Mouse (Mus musculus) forebrain, embryonic 11.5 days (tissue): ENCODE measurements at regions not wholly inside any gene's neighbourhood (a gene's known extent, or its start where the extent isn't known, plus 50 kb on each side); places are given as distances from the start of the nearest gene placed in this dataset.
A peak's percentile ranks its signal among the peaks of the same experiment; 100 is the strongest.

Experiments
- ATAC-seq: fragments of 200-750 bp; cut with Nextera tagmentation; replicated peaks from 2 replicates; pipeline ENCODE4 v1.8.0; 2017; ENCODE audit warnings: moderate TSS enrichment; ENCODE audit not compliant: low FRiP score
- DNase-seq: peaks from one replicate; pipeline ENCODE4 v3.0.0-alpha.2; 2017; ENCODE audit warnings: low spot score
- H3K27ac ChIP-seq: fragments of 300-500 bp; sonication (generic); 2 replicates; pipeline ENCODE4 v1.5.1; 2014; ENCODE audit warnings: low read depth, low read length
- H3K27me3 ChIP-seq: fragments of 300-500 bp; sonication (generic); 2 replicates; pipeline ENCODE4 v1.6.1; 2014; ENCODE audit warnings: mild to moderate bottlenecking, low read length, mixed read lengths; ENCODE audit not compliant: control insufficient read depth, insufficient read depth
- H3K36me3 ChIP-seq: fragments of 300-500 bp; sonication (generic); 2 replicates; pipeline ENCODE4 v1.6.1; 2014; ENCODE audit warnings: mild to moderate bottlenecking, low read length, moderate library complexity, mixed read lengths; ENCODE audit not compliant: control insufficient read depth, insufficient read depth
- H3K4me1 ChIP-seq: fragments of 300-500 bp; sonication (generic); replicated peaks from 2 replicates; pipeline ENCODE4 v1.6.1; 2014; ENCODE audit warnings: low read length, mixed read lengths; ENCODE audit not compliant: control insufficient read depth, insufficient read depth
- H3K4me2 ChIP-seq: fragments of 300-500 bp; sonication (generic); 2 replicates; pipeline ENCODE4 v1.6.1; 2014; ENCODE audit warnings: low read depth, mild to moderate bottlenecking, low read length, moderate library complexity, mixed read lengths; ENCODE audit not compliant: severe bottlenecking
- H3K4me3 ChIP-seq: fragments of 300-500 bp; sonication (generic); 2 replicates; pipeline ENCODE4 v1.5.1; 2014; ENCODE audit warnings: low read depth, low read length
- H3K9ac ChIP-seq: fragments of 300-500 bp; sonication (generic); 2 replicates; pipeline ENCODE4 v1.6.1; 2014; ENCODE audit warnings: low read length
- H3K9me3 ChIP-seq: fragments of 300-500 bp; sonication (generic); 2 replicates; pipeline ENCODE4 v1.6.1; 2016; ENCODE audit warnings: low read length, mixed read lengths; ENCODE audit not compliant: control insufficient read depth
- WGBS: fragments of 180-500 bp; shearing (Covaris S2); extraction: QIAGEN DNeasy Blood & Tissue Kit; methylation state at CpG from one replicate; pipeline ENCODE4 v1.1.7; 2014; 5-methylcytosine and 5-hydroxymethylcytosine counted together

- ATAC-seq (no peak), DNase-seq (no peak)
- H3K27ac ChIP-seq: no peak overlapping the region
- no peaks in the 10 kb centered on the region for H3K4me1 ChIP-seq
- H3K36me3 ChIP-seq: no peaks in the 10 kb centered on the region
- no peak overlapping the region for H3K9ac ChIP-seq
- no peaks in the 10 kb centered on the region for H3K27me3 ChIP-seq
- H3K4me2 ChIP-seq: no peak overlapping the region
- 83% methylated on average over 8 of the region's 8 CpGs for WGBS
- no peak overlapping the region for H3K4me3 ChIP-seq
- no peaks in the 10 kb centered on the region for H3K9me3 ChIP-seq
These were observed 170.8 kb downstream of the Gm10260 start for GRCm38 (mm10) chr13:97589626-97590025.

GRCm38 (mm10) chr13:97588085-97588484 lies 172.3 kb downstream of the Gm10260 start:
- no peaks in the 10 kb centered on the region for H3K27me3 ChIP-seq
- H3K9me3 ChIP-seq: no peaks in the 10 kb centered on the region
- no peaks in the 10 kb centered on the region for H3K4me1 ChIP-seq
- no peak for DNase-seq
- no peak overlapping the region for H3K4me3 ChIP-seq
- 0 out of 2 replicates have a peak, but pooled peaks have one; percentile 15 for ATAC-seq
- H3K36me3 ChIP-seq: no peaks in the 10 kb centered on the region
- no peak overlapping the region for H3K27ac ChIP-seq
- H3K4me2 ChIP-seq: no peak overlapping the region
- 26% methylated on average over 1 of the region's 1 CpGs for WGBS
- H3K9ac ChIP-seq: no peak overlapping the region

- ATAC-seq (no peak), DNase-seq (no peak)
- WGBS: 82% methylated on average over 1 of the region's 1 CpGs
- H3K36me3 ChIP-seq: no peaks in the 10 kb centered on the region
- H3K27me3 ChIP-seq: no peaks in the 10 kb centered on the region
- H3K4me1 ChIP-seq: no peaks in the 10 kb centered on the region
- no peak overlapping the region for H3K4me3 ChIP-seq
- no peaks in the 10 kb centered on the region for H3K9me3 ChIP-seq
- no peak overlapping the region for H3K4me2 ChIP-seq
- H3K9ac ChIP-seq: no peak overlapping the region
- no peak overlapping the region for H3K27ac ChIP-seq
These were observed 173.3 kb downstream of the Gm10260 start for GRCm38 (mm10) chr13:97587088-97587487.

GRCm38 (mm10) chr13:97584045-97584444 lies 176.4 kb downstream of the Gm10260 start:
- Histone ChIP-seq H3K4me3 (no peak overlapping the region), H3K4me2 (no peak overlapping the region), H3K36me3 (no peaks in the 10 kb centered on the region), H3K4me1 (peaks cover 4% of the 10 kb centered on the region), H3K27me3 (no peaks in the 10 kb centered on the region), H3K9me3 (no peaks in the 10 kb centered on the region), H3K27ac (no peak overlapping the region), H3K9ac (no peak overlapping the region)
- DNase-seq (no peak), ATAC-seq (no peak)
- 81% methylated on average over 4 of the region's 4 CpGs for WGBS

GRCm38 (mm10) chr13:97581380-97581779 lies 179.1 kb downstream of the Gm10260 start:
- no peak overlapping the region for H3K4me2 ChIP-seq
- H3K4me3 ChIP-seq: no peak overlapping the region
- H3K9ac ChIP-seq: no peak overlapping the region
- 85% methylated on average over 4 of the region's 4 CpGs for WGBS
- no peaks in the 10 kb centered on the region for H3K36me3 ChIP-seq
- H3K27me3 ChIP-seq: no peaks in the 10 kb centered on the region
- ATAC-seq (no peak), DNase-seq (no peak)
- H3K4me1 ChIP-seq: peaks cover 4% of the 10 kb centered on the region
- H3K9me3 ChIP-seq: no peaks in the 10 kb centered on the region
- no peak overlapping the region for H3K27ac ChIP-seq

- no peak for DNase-seq
- Histone ChIP-seq H3K36me3 (no peaks in the 10 kb centered on the region), H3K27me3 (no peaks in the 10 kb centered on the region), H3K4me2 (no peak overlapping the region), H3K9ac (no peak overlapping the region), H3K9me3 (no peaks in the 10 kb centered on the region), H3K4me1 (peaks cover 4% of the 10 kb centered on the region), H3K4me3 (no peak overlapping the region), H3K27ac (no peak overlapping the region)
- 41% methylated on average over 3 of the region's 3 CpGs for WGBS
- ATAC-seq: no peak
These were observed 180.1 kb downstream of the Gm10260 start for GRCm38 (mm10) chr13:97580241-97580874.

- peaks cover 4% of the 10 kb centered on the region for H3K4me1 ChIP-seq
- H3K9me3 ChIP-seq: no peaks in the 10 kb centered on the region
- ATAC-seq: no peak
- no peak overlapping the region for H3K4me2 ChIP-seq
- H3K27ac ChIP-seq: no peak overlapping the region
- no peak for DNase-seq
- no peak overlapping the region for H3K4me3 ChIP-seq
- H3K36me3 ChIP-seq: no peaks in the 10 kb centered on the region
- no peaks in the 10 kb centered on the region for H3K27me3 ChIP-seq
- WGBS: 79% methylated on average over 5 of the region's 5 CpGs
- no peak overlapping the region for H3K9ac ChIP-seq
These were observed 181.8 kb downstream of the Gm10260 start for GRCm38 (mm10) chr13:97578595-97578994.

- WGBS: 51% methylated on average over 9 of the region's 9 CpGs
- Histone ChIP-seq H3K4me2 (no peak overlapping the region), H3K27ac (no peak overlapping the region), H3K36me3 (no peaks in the 10 kb centered on the region), H3K4me1 (peaks cover 4% of the 10 kb centered on the region), H3K27me3 (no peaks in the 10 kb centered on the region), H3K4me3 (no peak overlapping the region), H3K9me3 (no peaks in the 10 kb centered on the region), H3K9ac (no peak overlapping the region)
- DNase-seq: no peak
- ATAC-seq: no peak
These were observed 183.2 kb downstream of the Gm10260 start for GRCm38 (mm10) chr13:97577081-97577785.

GRCm38 (mm10) chr13:97573601-97574000 lies 186.8 kb downstream of the Gm10260 start:
- ATAC-seq (no peak), DNase-seq (no peak)
- H3K9ac ChIP-seq: no peak overlapping the region
- no peak overlapping the region for H3K4me3 ChIP-seq
- H3K9me3 ChIP-seq: no peaks in the 10 kb centered on the region
- no peaks in the 10 kb centered on the region for H3K36me3 ChIP-seq
- H3K4me2 ChIP-seq: no peak overlapping the region
- 25% methylated on average over 3 of the region's 3 CpGs for WGBS
- no peak overlapping the region for H3K27ac ChIP-seq
- H3K4me1 ChIP-seq: no peaks in the 10 kb centered on the region
- H3K27me3 ChIP-seq: no peaks in the 10 kb centered on the region
